In genomic region chr10:78388216-78388980, GRCm38 (mm10) we compare ENCODE assay signal across 10 mouse cellular contexts. TPM values are rescaled to one million over a fixed set of nuclear protein-coding genes. Genes with fewer than 3 reads are reported as not detected.
A peak's percentile ranks its signal among the peaks of the same experiment; 100 is the strongest.
DNase-seq lines count a peak whose midpoint lies in the region; ATAC-seq and TF ChIP-seq lines count a peak whose summit lies in the region.
"Had no signal": no experiment of that assay in that cellular context is flagged by ENCODE, and none has a peak within 500 bp of the region (broad histone marks: within the 10 kb centered on the region; RNA-seq: fewer than 3 reads in every experiment).

No protein-coding gene starts in this region.

- no peak for ATAC-seq in intestine, postnatal 0 days

- H3K9ac ChIP-seq in intestine, postnatal 0 days (ENCODE audit: low read depth, low read length): no peak overlapping the region
- H3K9ac ChIP-seq: embryonic facial prominence, embryonic 15.5 days had no signal

- H3K4me1 ChIP-seq in intestine, postnatal 0 days (replicated peaks; ENCODE audit: control insufficient read depth, insufficient read depth, low read length): no peaks in the 10 kb centered on the region

- H3K27me3 ChIP-seq in intestine, postnatal 0 days (replicated peaks; ENCODE audit: control insufficient read depth, insufficient read depth, low read length): peaks cover 12% of the 10 kb centered on the region; the same call in 1 of the 2 replicates

- H3K9me3 ChIP-seq in intestine, postnatal 0 days (ENCODE audit: control insufficient read depth): no peaks in the 10 kb centered on the region
- H3K9me3 ChIP-seq: embryonic facial prominence, embryonic 15.5 days had no signal

- no peak for TF ChIP-seq POLR2A in brain, embryonic 14.5 days (IDR thresholded peaks at IDR 0.05; ENCODE audit: borderline replicate concordance, extremely low read depth, insufficient read depth, insufficient read length, poor library complexity, severe bottlenecking)

- intact Hi-C loops in left cerebral cortex, postnatal 14 days (cut with DNase I): loop anchor here (5.0 kb wide), 1 partner anchor 36 kb away; the partner anchor contains the start of gene Agpat3

- no peak overlapping the region for H3K27ac ChIP-seq in intestine, postnatal 0 days (ENCODE audit: low read depth, low read length)
- H3K27ac ChIP-seq: embryonic facial prominence, embryonic 15.5 days; macrophage had no signal

- no peak overlapping the region for H3K4me2 ChIP-seq in intestine, postnatal 0 days (replicated peaks; ENCODE audit: low read depth)
- H3K4me2 ChIP-seq: embryonic facial prominence, embryonic 15.5 days had no signal

- no peaks in the 10 kb centered on the region for H3K36me3 ChIP-seq in intestine, postnatal 0 days (ENCODE audit: control insufficient read depth, insufficient read depth)
- H3K36me3 ChIP-seq: embryonic facial prominence, embryonic 15.5 days had no signal

- WGBS in intestine, postnatal 0 days: 72% methylated on average over 20 of the region's 20 CpGs

- no peak overlapping the region for H3K4me3 ChIP-seq in intestine, postnatal 0 days (ENCODE audit: low read depth, low read length)
- H3K4me3 ChIP-seq: embryonic facial prominence, embryonic 15.5 days had no signal

- TF ChIP-seq CTCF in brain, embryonic 14.5 days (IDR thresholded peaks at IDR 0.05; ENCODE audit: borderline replicate concordance, extremely low read depth, insufficient read depth, insufficient read length): no peak
- no peak for TF ChIP-seq CTCF in intestine, postnatal 0 days (IDR thresholded peaks at IDR 0.05; ENCODE audit: low read depth)

- peak; percentile 43 to 51 for DNase-seq in cerebellum, postnatal 25 days
- DNase-seq in cerebellum, adult 8-10 months: no peak
- peak; percentile 45 for DNase-seq in layer of hippocampus, adult 11-12 months (ENCODE audit: low spot score)
- no peak for DNase-seq in layer of hippocampus, adult 9-10 months (ENCODE audit: low spot score)
- peak; percentile 15 for DNase-seq in brain, embryonic 14.5 days (ENCODE audit: low read depth)
- DNase-seq in left cerebral cortex, postnatal 14 days (ENCODE audit: low spot score in 2 of 2): peak; percentile 68 to 69
- no peak for DNase-seq in kidney, adult 18-20 months

RNA-seq across cellular contexts. Expression of gene Rrp1, which starts 24.4 kb away (rescaled TPM):
- polyA plus RNA-seq in brain, embryonic 14.5 days (2012; rRNA removed): 211 and 385 TPM in 2 replicates
- total RNA-seq in left cerebral cortex, postnatal 14 days (2021): 100 to 1,000 TPM; 355 to 365 TPM
- 141 and 148 TPM in 2 replicates for polyA plus RNA-seq in intestine, postnatal 0 days (2015; fragmentation: Nextera tagmentation; extraction: Ambion mirVana)

RNA-seq across cellular contexts. Expression of gene Agpat3, which starts 36.1 kb away (rescaled TPM):
- 95.2 and 97.6 TPM in 2 replicates for polyA plus RNA-seq in brain, embryonic 14.5 days (2012; rRNA removed)
- total RNA-seq in left cerebral cortex, postnatal 14 days (2021): 100 to 1,000 TPM; 290 to 296 TPM
- 277 and 284 TPM in 2 replicates for polyA plus RNA-seq in intestine, postnatal 0 days (2015; fragmentation: Nextera tagmentation; extraction: Ambion mirVana)

RNA-seq across cellular contexts. Expression of gene Cstb, which starts 37.1 kb away (rescaled TPM):
- polyA plus RNA-seq in brain, embryonic 14.5 days (2012; rRNA removed): 53.5 and 72.9 TPM in 2 replicates
- total RNA-seq in left cerebral cortex, postnatal 14 days (2021): 10 to 100 TPM; 35.9 to 39.2 TPM
- polyA plus RNA-seq in intestine, postnatal 0 days (2015; fragmentation: Nextera tagmentation; extraction: Ambion mirVana): 1,208 and 1,296 TPM in 2 replicates

Comparison
In these comparisons a context has a peak if more than half of its experiments do, and no peak if none do; other contexts are left out.
1. DNase-seq: peak in cerebellum, postnatal 25 days (2 of 2), layer of hippocampus, adult 11-12 months (single experiment), brain, embryonic 14.5 days (single experiment) and left cerebral cortex, postnatal 14 days (2 of 2); none in cerebellum, adult 8-10 months (single experiment), layer of hippocampus, adult 9-10 months (single experiment) and kidney, adult 18-20 months (single experiment).
2. RNA of gene Cstb, which starts 37.1 kb away (polyA plus RNA-seq): 1,208 to 1,296 TPM in intestine, postnatal 0 days; 53.5 to 72.9 TPM in brain, embryonic 14.5 days; every median in the first group is over 10 times any median in the second.